Mouse (Mus musculus) small intestine, adult 2 months (tissue): Measurements from ENCODE around the gene Sh3glb2.

ENCODE experiments used
- CTCF ChIP-seq: fragments of 200-500 bp; IDR thresholded peaks from 2 replicates; pipeline ENCODE4 v1.5.1; 2012; ENCODE audit warnings: low read depth, mild to moderate bottlenecking, control low read depth, inconsistent platforms, low read length, moderate library complexity, mixed read lengths; ENCODE audit not compliant: insufficient replicate concordance, insufficient read length; ENCODE audit errors: extremely low read depth
- POLR2A ChIP-seq: fragments of 200-500 bp; IDR thresholded peaks from 2 replicates; pipeline ENCODE4 v1.6.1; 2012; ENCODE audit warnings: low read depth, mild to moderate bottlenecking, control low read depth, inconsistent platforms, low read length, moderate library complexity

GRCm38 (mm10) chr2:30337179-30337578 is 22.0 kb downstream of the Sh3glb2 start:
- no peak for TF ChIP-seq CTCF
- TF ChIP-seq POLR2A, result no peak
